Mouse (Mus musculus): ENCODE measurements around the gene Vcam1. TPM values are rescaled to one million over a fixed set of nuclear protein-coding genes. Genes with fewer than 3 reads are reported as not detected.

Gene Vcam1
- polyA plus RNA-seq, 1 experiment from 2014 or later = 174 TPM

DNA sequence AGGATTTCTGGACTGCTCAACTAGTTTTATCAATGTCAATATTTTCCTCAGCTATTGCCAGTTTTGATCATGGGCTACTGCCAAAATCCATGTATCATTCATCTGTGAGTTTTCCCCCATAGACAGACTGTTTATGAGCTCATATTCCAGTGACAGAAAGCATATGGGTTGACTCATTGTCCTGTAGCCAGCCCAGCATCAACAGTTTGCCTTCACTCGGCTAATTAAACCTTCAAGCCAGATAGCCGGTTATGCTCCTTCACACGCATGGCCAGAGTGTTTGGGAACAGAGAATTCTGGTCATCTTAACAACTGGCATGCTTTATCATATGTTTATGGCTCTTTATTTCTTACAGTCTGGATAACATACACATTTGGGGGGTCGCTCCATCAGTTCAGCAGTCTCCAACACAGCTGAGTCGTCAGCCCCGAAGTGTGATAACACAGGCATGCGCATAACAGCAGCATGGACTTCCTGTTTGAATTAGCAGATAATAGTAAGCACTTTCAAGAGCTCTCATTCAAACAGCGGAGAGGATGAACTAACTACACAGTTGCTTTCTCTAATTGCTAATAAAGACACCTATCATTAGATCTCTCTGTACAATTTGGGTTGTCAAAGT, 49.2 kb downstream of the Vcam1 start:
- 50% methylated on average over 8 of the region's 8 CpGs for WGBS
- no peak overlapping the region for H3K4me2 ChIP-seq
- H3K27me3 ChIP-seq = no peaks in the 10 kb centered on the region
- no peak overlapping the region for H3K9ac ChIP-seq
- H3K36me3 ChIP-seq = no peaks in the 10 kb centered on the region
- ATAC-seq (ENCODE audit: insufficient number of reproducible peaks, low FRiP score, low TSS enrichment, low read depth) = no peak
- H3K27ac ChIP-seq = 0 out of 2 replicates have a peak overlapping the region, but pooled peaks have one; percentile 24
- H3K9me3 ChIP-seq = no peaks in the 10 kb centered on the region
- no peak overlapping the region for H3K4me3 ChIP-seq
- H3K4me1 ChIP-seq = no peaks in the 10 kb centered on the region

DNA sequence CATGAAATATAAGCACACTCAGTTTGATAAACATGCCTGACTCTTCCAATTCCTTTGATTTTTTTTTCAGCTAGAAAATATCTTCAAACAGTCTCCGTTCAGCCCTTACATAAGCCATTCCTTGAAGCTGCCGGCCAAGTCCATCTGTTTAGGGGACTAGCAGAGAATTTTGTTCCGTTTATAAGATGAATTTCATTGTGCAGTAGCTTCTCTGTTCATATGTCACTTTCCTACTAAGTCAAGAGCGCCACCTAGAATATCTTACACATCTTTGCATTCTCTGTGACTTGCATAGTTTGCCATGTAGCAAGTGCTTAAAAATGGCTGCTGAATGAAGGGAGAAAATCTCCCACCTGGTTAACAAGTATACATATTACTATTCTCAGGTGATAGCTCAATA, 51.0 kb downstream of the Vcam1 start:
- H3K4me1 ChIP-seq = no peaks in the 10 kb centered on the region
- H3K27me3 ChIP-seq = no peaks in the 10 kb centered on the region
- no peak overlapping the region for H3K27ac ChIP-seq
- no peak for ATAC-seq (ENCODE audit: insufficient number of reproducible peaks, low FRiP score, low TSS enrichment, low read depth)
- no peaks in the 10 kb centered on the region for H3K9me3 ChIP-seq
- no peaks in the 10 kb centered on the region for H3K36me3 ChIP-seq
- H3K4me3 ChIP-seq = no peak overlapping the region
- WGBS = 73% methylated on average over 4 of the region's 4 CpGs
- H3K4me2 ChIP-seq = no peak overlapping the region
- no peak overlapping the region for H3K9ac ChIP-seq

DNA sequence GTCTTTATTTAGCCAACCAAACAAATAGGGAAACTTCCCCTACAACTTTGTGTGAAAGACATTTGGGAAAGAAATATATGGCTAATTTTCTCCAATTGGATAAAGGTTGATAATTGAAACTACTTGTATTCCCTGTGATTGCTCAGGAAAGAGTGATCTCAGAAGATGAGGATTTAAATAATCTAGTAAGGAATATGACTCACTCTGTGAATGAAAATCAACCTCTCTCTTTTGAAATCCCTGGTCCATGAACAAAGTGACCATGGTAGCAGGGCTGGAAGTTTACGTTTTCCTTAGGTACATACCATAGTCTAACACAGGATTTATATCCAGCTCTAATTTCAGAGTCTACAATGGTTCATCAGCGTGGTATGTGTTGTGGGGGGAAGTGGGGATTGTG, 52.7 kb downstream of the Vcam1 start:
- 77% methylated on average over 2 of the region's 2 CpGs for WGBS
- Histone ChIP-seq H3K27me3 (no peaks in the 10 kb centered on the region), H3K9me3 (no peaks in the 10 kb centered on the region), H3K27ac (no peak overlapping the region), H3K36me3 (no peaks in the 10 kb centered on the region), H3K4me2 (no peak overlapping the region), H3K4me3 (no peak overlapping the region), H3K9ac (no peak overlapping the region), H3K4me1 (no peaks in the 10 kb centered on the region)
- no peak for ATAC-seq (ENCODE audit: insufficient number of reproducible peaks, low FRiP score, low TSS enrichment, low read depth)

DNA sequence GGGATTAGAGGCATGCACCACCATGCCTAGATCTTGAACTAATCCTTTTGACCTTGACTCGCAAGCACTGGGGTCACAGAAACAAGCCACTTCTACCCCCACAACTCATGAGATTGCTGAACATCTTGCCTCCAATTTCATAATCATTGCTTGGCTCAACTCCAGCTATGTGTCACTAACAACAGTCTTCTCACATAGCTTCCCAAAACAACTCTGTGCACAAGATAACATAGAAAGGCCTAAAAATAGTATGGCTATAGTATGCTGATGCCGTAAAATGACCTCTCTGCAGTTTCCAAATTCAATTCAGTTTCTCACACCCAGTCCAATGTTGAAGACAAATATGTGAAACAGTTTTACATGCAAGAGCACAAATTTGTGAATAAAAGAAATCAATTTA, 56.9 kb downstream of the Vcam1 start:
- H3K9me3 ChIP-seq = no peaks in the 10 kb centered on the region
- H3K27me3 ChIP-seq = no peaks in the 10 kb centered on the region
- H3K27ac ChIP-seq = no peak overlapping the region
- H3K36me3 ChIP-seq = no peaks in the 10 kb centered on the region
- H3K9ac ChIP-seq = no peak overlapping the region
- no peak overlapping the region for H3K4me2 ChIP-seq
- no peaks in the 10 kb centered on the region for H3K4me1 ChIP-seq
- 82% methylated on average over 2 of the region's 2 CpGs for WGBS
- ATAC-seq (ENCODE audit: insufficient number of reproducible peaks, low FRiP score, low TSS enrichment, low read depth) = no peak
- H3K4me3 ChIP-seq = no peak overlapping the region

DNA sequence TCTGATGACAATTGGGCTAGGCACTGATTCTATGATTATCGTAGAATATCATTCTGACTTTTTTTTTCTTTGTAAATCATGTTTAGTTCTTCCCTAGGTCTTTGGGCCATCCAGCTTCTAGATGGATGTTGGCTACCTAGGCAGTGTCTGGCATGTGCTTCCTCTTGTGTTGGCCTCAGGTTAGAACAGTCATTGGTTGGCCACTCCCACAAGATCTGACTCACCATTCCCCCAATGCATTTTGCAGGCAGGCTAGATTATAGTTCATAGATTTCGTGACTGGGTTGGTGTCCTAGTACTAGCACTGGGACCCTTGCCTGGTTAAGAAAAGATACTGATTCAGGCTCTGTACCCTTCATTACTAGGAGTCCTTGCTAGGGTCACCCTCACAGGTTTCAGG, 67.3 kb downstream of the Vcam1 start:
- H3K36me3 ChIP-seq = no peaks in the 10 kb centered on the region
- H3K4me2 ChIP-seq = no peak overlapping the region
- H3K4me1 ChIP-seq = no peaks in the 10 kb centered on the region
- ATAC-seq (ENCODE audit: insufficient number of reproducible peaks, low FRiP score, low TSS enrichment, low read depth) = no peak
- WGBS = 87% methylated on average over 2 of the region's 2 CpGs
- H3K27me3 ChIP-seq = no peaks in the 10 kb centered on the region
- H3K4me3 ChIP-seq = no peak overlapping the region
- H3K9me3 ChIP-seq = no peaks in the 10 kb centered on the region
- H3K9ac ChIP-seq = no peak overlapping the region
- no peak overlapping the region for H3K27ac ChIP-seq

DNA sequence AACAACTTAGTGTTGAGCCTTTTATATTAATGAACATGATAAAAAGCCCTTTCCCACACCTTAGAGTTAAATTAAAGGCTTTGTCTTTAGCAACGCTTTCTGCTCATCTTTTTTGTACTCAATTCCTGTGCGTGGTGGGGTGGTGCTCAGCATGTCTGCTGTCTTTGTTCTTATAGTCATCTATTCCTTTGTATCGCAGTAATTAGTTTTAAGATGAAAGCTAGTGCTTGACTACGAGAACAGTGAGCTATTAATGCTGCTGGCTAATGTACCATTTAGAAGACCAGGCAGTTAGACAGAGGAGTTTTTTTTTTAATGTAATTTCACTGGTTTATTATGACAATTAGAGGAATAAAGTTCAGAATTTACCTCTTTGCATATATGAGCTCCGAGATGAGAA, 69.2 kb downstream of the Vcam1 start:
- no peaks in the 10 kb centered on the region for H3K27me3 ChIP-seq
- no peak overlapping the region for H3K9ac ChIP-seq
- no peak overlapping the region for H3K4me3 ChIP-seq
- H3K27ac ChIP-seq = no peak overlapping the region
- no peak overlapping the region for H3K4me2 ChIP-seq
- no peak for ATAC-seq (ENCODE audit: insufficient number of reproducible peaks, low FRiP score, low TSS enrichment, low read depth)
- no peaks in the 10 kb centered on the region for H3K4me1 ChIP-seq
- H3K9me3 ChIP-seq = no peaks in the 10 kb centered on the region
- H3K36me3 ChIP-seq = no peaks in the 10 kb centered on the region
- 78% methylated on average over 5 of the region's 5 CpGs for WGBS

Other genes with a start within 250 kb of the Vcam1 start
- gene Dph5, start 241.9 kb downstream of the Vcam1 start, polyA plus RNA-seq (2015; fragmentation: Nextera tagmentation; extraction: Ambion mirVana) = 26.3 and 26.5 TPM in 2 replicates
- gene Slc30a7, start 122.3 kb downstream of the Vcam1 start, polyA plus RNA-seq (2015; fragmentation: Nextera tagmentation; extraction: Ambion mirVana) = 35.6 and 38.8 TPM in 2 replicates
- gene Extl2, start 122.2 kb downstream of the Vcam1 start, polyA plus RNA-seq (2015; fragmentation: Nextera tagmentation; extraction: Ambion mirVana) = 17.8 and 22.5 TPM in 2 replicates
- 2.7 and 5.5 TPM in 2 replicates for gene Gpr88, start 123.8 kb upstream of the Vcam1 start, polyA plus RNA-seq (2015; fragmentation: Nextera tagmentation; extraction: Ambion mirVana)

Data from limb, embryonic 15.5 days (tissue).